Mouse (Mus musculus): ENCODE results near the gene Plcl1. TPM values are rescaled to one million over a fixed set of nuclear protein-coding genes. Genes with fewer than 3 reads are reported as not detected.
A peak's percentile ranks its signal among the peaks of the same experiment; 100 is the strongest.
"Not testable (repeated sequence)": the region's sequence is repeated elsewhere in the genome, so short reads cannot be mapped to it uniquely, and the experiment has no call there.

Plcl1 gene
- total RNA-seq, 2 experiments from 2014 or later: 32.0 to 34.7 TPM

DNA sequence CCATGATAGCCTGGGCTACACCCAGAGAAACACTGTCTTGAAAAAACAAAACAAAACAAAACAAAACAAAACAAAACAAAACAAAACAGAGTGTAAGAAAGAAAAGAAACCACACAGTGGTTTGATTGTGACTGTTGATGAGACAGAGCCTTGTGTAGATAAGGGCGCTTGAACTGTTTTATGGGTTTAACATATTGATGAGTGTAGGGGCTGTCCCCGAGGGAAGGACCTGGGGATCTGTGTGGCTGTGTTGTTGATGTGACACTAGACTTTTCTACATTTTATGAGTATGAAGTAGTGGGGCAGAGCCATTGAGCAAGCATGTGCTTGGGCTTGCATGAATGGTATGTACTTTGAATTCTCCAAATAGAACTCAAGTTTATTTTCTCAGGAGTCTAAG lies 41.2 kb downstream of the Plcl1 start:
- TF ChIP-seq CTCF (conservative IDR thresholded peaks at IDR 0.05): no peak
- Histone ChIP-seq H3K4me3 (no peak overlapping the region), H3K27ac (no peak overlapping the region)
- no peak for DNase-seq (ENCODE audit: low spot score in 2 of 2)

- peak; percentile 65 for TF ChIP-seq CTCF (conservative IDR thresholded peaks at IDR 0.05)
- DNase-seq (ENCODE audit: low spot score in 2 of 2): no peak
- Histone ChIP-seq H3K27ac (peak overlapping the region; percentile 11), H3K4me3 (no peak overlapping the region)
Measured at GRCm38 (mm10) chr1:55447661-55448060, 41.9 kb downstream of the Plcl1 start.

GRCm38 (mm10) chr1:55448104-55448503 lies 42.4 kb downstream of the Plcl1 start:
- no peak for TF ChIP-seq CTCF (conservative IDR thresholded peaks at IDR 0.05)
- DNase-seq (ENCODE audit: low spot score in 2 of 2): no peak

GRCm38 (mm10) chr1:55449779-55450178 lies 44.1 kb downstream of the Plcl1 start:
- H3K27ac ChIP-seq: 0 out of 2 replicates have a peak overlapping the region, but pooled peaks have one; percentile 52
- DNase-seq (ENCODE audit: low spot score in 2 of 2): no peak
- no peak for TF ChIP-seq CTCF (conservative IDR thresholded peaks at IDR 0.05)
- no peak overlapping the region for H3K4me3 ChIP-seq

More at GRCm38 (mm10) chr1:55448104-55448503, 42.4 kb downstream of the Plcl1 start:
- peak overlapping the region; percentile 11 for H3K27ac ChIP-seq
- no peak overlapping the region for H3K4me3 ChIP-seq

DNA sequence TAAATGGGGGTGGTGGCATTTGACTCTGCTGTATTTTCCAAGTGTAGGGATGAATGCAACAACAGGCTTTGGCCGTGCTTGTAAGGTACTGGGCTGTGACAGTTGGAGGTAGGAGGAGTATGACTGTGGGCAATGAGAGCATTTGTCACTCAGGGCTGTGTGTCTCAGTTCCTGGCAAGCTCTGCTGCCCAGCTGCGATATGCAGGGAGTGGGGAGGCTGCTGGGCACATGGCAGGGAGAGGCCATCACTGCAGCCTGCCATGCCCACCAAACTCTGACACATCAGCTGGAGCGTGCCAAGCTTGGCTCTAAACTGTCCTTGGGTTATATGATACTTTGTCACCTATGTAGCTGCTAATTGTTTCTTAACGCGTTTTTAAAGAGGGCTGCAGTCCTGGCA lies 48.4 kb downstream of the Plcl1 start:
- Histone ChIP-seq H3K27ac (peak overlapping the region; percentile 85), H3K4me3 (no peak overlapping the region)
- peak; percentile 72 to 78 for DNase-seq (ENCODE audit: low spot score in 2 of 2)
- TF ChIP-seq CTCF (conservative IDR thresholded peaks at IDR 0.05): no peak

DNA sequence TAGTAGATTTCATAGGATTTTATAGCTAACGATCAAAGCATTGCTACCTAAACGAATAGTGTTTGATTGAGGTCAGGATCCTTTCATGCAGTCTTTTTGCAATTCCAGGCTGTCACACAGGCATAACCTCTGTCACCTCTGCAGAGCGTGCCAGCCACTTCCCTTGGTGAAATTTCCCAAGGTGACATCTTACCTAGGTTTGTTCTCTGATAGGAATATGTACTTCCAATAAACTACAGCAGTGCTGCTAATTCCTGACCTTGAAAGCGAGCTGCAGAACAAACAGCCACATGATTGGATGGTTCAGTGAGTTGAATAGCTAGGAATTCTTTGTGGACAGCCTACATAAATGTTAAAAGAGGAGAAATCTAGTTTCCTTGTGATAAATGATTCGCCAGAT lies 56.6 kb downstream of the Plcl1 start:
- TF ChIP-seq CTCF (conservative IDR thresholded peaks at IDR 0.05): no peak
- no peak for DNase-seq (ENCODE audit: low spot score in 2 of 2)
- Histone ChIP-seq H3K27ac (no peak overlapping the region), H3K4me3 (no peak overlapping the region)

- Histone ChIP-seq H3K4me3 (no peak overlapping the region), H3K27ac (no peak overlapping the region)
- peak; percentile 44 for TF ChIP-seq CTCF (conservative IDR thresholded peaks at IDR 0.05)
- no peak for DNase-seq (ENCODE audit: low spot score in 2 of 2)
Measured at GRCm38 (mm10) chr1:55473756-55474155, 68.0 kb downstream of the Plcl1 start.

- no peak overlapping the region for H3K27ac ChIP-seq
- no peak for DNase-seq (ENCODE audit: low spot score in 2 of 2)
- H3K4me3 ChIP-seq: no peak overlapping the region
- no peak for TF ChIP-seq CTCF (conservative IDR thresholded peaks at IDR 0.05)
Measured at GRCm38 (mm10) chr1:55474976-55475375, 69.3 kb downstream of the Plcl1 start.

DNA sequence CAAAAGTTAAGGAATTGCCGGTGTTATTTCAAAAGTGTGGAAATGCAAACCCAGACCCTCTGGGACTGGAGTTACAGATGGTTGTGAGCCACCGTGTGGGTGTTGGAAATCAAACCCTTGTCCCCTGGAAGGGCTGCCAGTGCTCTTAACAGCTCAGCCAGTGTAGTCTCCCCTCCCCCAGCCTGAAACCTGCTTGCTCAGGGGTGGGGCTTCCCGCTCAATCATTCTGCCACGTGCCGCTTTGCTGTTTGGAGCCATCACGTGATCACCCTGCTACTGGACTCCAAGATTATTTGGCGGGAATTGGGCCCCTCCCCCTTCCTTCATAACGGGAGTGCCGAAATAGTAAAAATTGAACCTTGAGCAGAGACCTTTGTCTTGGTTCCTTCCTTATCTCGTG lies 81.7 kb downstream of the Plcl1 start:
- not testable (repeated sequence) for DNase-seq (ENCODE audit: low spot score in 2 of 2); H3K27ac ChIP-seq; H3K4me3 ChIP-seq

GRCm38 (mm10) chr1:55488261-55488660 lies 82.5 kb downstream of the Plcl1 start:
- H3K27ac ChIP-seq: no peak overlapping the region
- no peak overlapping the region for H3K4me3 ChIP-seq
- DNase-seq (ENCODE audit: low spot score in 2 of 2): no peak
- no peak for TF ChIP-seq CTCF (conservative IDR thresholded peaks at IDR 0.05)

- peak; percentile 35 to 68 for DNase-seq (ENCODE audit: low spot score in 2 of 2)
- H3K4me3 ChIP-seq: no peak overlapping the region
- H3K27ac ChIP-seq: peak overlapping the region; percentile 56
- TF ChIP-seq CTCF (conservative IDR thresholded peaks at IDR 0.05): no peak
Measured at GRCm38 (mm10) chr1:55489355-55489754, 83.6 kb downstream of the Plcl1 start.

DNA sequence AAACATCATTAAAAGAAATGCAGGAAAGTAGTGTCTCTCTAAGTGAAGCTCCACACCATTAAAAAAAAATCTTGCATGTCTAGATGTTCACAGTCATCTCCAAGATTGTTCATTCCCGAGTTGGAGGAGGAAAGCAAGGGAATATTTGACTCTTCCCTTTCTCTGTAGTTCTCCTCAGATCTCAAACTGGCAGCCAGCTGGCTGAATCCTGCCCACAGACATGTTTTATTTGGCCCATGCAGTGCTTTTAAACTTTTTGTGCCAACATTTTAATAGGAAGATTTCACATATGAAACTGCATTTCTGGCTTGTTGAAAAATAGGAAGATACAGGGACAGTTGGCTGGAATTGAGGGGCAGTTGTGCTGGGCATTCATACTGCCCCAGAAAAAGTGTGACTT lies 94.2 kb downstream of the Plcl1 start:
- H3K4me3 ChIP-seq: no peak overlapping the region
- DNase-seq (ENCODE audit: low spot score in 2 of 2): peak; percentile 49 to 67
- no peak for TF ChIP-seq CTCF (conservative IDR thresholded peaks at IDR 0.05)
- H3K27ac ChIP-seq: peak overlapping the region; percentile 63

GRCm38 (mm10) chr1:55500981-55501682 lies 95.4 kb downstream of the Plcl1 start:
- H3K4me3 ChIP-seq: no peak overlapping the region
- H3K27ac ChIP-seq: peak overlapping the region; percentile 63
- DNase-seq (ENCODE audit: low spot score in 2 of 2): no peak
- no peak for TF ChIP-seq CTCF (conservative IDR thresholded peaks at IDR 0.05)

- TF ChIP-seq CTCF (conservative IDR thresholded peaks at IDR 0.05): no peak
- no peak overlapping the region for H3K27ac ChIP-seq
- no peak overlapping the region for H3K4me3 ChIP-seq
Measured at GRCm38 (mm10) chr1:55505811-55506210, 100.1 kb downstream of the Plcl1 start.

More at GRCm38 (mm10) chr1:55505811-55506210, 100.1 kb downstream of the Plcl1 start:
- DNase-seq (ENCODE audit: low spot score in 2 of 2): no peak
